Mouse (Mus musculus): ENCODE results near the gene Phf21a.
"Not testable (repeated sequence)": the region's sequence is repeated elsewhere in the genome, so short reads cannot be mapped to it uniquely, and the experiment has no call there.

Phf21a gene

DNA sequence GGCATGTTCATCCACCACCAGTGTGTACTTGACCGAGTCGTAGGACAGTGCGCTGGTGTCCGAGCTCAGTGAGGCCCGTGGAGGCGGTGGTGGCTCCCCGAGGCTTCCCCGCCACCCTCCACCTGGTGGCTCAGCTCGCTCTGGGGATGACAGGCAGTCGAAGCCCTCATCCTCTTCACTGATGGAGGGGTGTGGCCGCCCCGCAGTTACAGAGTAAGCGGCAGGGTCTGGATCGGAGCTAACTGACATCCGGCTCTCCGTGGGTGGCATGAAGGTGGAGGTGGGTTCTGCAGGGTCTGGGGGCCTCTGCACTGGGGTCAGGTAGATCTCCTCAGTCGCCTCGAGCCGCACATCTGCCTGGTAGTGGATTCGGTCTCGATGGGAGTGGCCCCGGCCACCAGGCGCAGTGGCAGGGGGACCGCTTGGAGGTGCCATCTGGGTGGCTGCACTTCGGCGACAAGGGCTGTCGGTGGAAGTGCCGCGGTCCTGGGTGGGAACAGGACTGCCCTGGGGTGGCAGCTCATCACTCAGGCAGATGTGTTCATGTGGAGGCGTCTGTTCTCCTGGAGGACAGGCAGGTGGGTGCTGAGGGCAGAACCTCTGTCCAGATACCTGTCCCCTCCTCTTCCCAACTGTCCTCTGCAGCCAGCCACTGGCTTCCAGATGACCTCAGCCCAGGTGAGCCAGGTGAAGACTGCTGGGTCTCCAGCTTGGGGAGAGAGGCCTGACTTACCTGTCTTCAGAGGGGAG lies 294.1 kb downstream of the Phf21a start:
- DNase-seq = no peak

DNA sequence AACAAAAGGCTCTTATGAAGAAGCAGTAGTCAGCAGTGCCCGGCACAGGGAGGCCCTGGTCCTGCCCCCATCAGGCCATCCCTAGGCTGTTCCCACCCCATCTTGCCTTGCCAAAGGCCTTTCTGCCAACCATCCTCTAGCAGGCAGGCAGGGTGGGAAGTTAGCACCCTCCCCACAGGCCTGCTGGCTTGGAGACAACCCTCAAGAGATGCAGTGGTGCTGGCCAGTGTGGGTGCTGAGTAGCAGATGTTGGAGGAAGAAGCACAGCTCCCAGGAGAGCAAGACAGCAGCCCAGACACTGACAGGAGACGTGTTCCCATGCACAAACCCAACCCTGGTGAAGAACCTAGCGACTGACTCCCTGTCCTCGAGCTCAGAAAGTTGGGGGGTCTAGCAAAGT lies 294.7 kb downstream of the Phf21a start:
- DNase-seq = no peak

DNA sequence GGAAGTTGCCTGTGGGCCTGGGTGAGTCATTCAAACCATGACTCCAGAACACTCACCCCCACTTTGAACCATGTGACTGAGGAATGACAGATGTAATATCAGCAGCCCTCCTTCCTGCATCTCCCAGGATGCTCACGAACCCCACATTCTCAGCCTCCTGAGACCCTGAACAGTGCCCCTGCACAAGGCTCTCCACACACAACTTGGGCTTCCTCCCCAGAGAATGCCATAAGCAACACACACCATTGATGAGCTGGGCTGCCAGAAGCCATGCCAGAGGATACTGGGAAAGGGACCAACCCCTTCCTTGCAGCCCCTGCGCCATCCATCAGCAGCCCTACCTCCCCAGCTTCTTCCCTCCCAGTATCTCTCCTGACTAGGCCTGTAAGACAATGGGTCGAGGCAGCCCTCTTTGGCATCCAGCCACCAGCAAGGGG lies 295.2 kb downstream of the Phf21a start:
- DNase-seq = no peak

DNA sequence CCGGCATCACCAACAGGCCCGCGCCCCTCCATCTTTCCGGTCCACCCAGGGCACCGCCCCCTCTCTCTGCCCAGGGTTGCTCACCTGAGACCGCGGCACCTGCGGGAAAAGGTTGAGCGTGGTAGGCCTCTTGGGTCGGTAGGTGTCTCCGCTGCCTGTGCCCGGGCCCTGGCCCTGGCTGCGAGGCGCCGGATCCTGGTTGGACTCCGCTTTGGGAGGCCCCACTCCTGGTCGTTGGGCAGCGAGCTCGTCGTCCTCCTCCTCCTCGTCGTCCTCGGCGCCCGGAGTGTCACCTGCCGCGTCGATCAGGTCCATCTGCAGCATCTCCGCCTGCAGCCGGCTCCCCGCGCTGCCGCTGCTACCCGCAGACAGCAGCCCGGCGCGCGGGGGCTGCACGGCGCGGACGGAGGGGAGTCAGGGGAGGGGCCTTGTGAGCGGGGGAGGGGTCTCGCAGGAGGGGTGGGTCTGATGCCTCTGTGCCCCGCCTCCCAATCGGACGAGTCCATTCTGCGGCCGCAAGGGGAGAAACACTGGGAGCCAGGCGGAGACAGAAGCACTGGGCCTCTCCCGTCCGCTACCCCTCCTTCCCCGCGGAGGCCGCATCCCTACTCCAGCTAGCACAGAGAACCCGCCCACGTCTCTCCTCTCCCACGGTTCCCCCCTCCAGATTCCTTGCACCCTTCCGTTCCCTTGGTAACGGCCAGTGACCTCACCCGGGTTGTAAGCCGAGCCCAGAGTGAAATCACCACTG lies 296.1 kb downstream of the Phf21a start:
- peak; percentile 85 for DNase-seq

DNA sequence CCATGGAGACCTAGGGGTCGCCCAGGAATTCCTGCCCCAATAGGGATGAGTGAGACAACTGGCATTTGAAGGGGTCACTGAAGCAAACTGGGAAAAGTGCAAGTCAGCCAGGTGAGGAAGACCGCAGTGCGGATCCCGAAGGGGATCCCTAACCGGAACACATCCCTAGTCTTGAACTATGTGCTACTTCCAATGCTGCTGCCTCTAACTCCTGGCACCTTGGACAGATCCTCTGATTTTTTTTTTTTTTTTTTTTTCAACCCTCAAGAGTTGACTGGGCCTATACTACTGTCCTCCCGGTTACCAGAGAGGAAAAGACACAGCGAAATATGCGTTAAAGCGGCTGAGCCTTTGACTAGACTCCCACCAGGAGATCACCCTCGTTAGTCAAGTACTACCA lies 296.7 kb downstream of the Phf21a start:
- no peak for DNase-seq

DNA sequence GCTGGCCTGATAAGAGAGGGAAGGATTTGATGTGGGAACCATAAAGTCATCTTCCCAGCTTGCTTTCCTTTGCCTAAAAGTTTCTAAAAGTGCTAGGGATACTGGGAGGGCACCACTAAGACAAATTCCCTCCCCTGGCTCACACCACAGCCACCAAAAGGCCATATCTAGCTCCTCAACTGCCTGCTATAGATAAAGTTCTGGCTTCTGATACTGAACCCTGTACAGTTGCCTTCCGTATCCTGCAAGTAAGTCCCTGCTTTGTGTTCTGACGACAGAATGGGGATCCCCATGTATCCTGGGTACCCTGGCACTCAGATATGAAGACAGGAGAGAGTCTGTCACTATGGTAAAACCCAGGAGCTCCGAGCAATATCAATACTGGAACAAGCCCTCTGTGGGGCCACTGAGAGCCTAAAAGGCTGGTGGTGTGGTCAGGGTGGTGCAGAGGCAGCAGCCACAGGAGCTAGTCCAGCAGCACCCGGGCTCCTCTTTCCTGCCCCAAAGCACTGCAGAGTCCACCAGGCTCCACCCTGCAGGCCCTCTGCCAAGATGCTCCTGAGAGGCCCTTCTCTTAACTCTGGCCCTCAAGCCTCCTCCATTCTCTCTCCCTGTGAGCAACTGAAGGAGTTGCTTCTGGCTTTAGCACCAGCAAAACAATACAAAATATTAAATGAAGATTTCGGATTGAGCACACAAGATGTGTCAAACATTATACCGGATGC lies 297.5 kb downstream of the Phf21a start:
- no peak for DNase-seq

DNA sequence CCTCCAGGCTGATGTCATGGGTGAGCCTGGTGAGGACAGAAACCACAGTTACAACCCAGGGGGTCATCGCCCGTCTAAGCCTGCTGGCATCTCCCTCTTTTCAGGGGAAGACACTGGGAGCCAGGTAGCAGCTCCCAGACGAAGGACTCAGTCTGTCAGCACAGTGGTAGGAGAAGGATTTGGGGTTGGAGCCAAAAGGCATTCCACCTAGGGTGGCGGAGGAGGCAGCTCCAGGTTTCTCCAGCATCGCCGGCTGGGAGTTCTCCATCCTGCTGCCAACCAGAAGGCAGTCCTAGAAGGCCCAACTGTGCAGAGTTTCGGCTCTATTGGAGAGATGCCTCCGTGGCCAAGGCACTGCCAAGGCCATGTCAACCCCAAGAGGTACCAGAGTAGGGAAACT lies 298.2 kb downstream of the Phf21a start:
- peak; percentile 59 for DNase-seq

DNA sequence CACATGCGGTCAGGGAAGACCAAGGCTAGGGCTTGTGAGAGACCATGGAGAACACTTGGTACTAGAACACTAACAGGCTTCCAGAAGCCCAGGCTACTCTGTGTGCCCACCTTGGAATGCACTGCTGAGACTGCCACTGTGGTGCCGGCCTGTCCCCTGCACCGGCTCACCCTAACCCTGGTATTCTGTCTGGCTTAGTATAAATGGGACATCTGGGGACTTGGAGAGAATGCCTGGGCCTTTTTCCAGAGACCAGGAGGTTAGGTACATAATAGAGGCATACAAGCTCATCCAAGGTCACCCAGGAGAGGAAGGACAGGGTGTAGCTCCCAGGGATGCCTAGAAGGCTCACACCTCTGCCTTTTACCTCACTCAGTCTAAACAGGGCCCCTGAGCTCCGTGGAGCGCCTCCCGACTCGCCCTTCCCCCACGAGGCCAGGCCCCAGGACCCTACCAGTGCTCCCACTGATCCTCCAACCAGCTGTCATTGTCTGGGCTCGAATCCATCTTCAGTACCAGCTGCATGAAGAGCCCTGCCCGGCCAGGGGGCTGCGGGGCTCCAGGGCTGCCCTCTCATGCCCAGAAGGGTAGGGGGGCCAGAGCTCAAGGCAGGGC lies 298.9 kb downstream of the Phf21a start:
- DNase-seq = no peak

DNA sequence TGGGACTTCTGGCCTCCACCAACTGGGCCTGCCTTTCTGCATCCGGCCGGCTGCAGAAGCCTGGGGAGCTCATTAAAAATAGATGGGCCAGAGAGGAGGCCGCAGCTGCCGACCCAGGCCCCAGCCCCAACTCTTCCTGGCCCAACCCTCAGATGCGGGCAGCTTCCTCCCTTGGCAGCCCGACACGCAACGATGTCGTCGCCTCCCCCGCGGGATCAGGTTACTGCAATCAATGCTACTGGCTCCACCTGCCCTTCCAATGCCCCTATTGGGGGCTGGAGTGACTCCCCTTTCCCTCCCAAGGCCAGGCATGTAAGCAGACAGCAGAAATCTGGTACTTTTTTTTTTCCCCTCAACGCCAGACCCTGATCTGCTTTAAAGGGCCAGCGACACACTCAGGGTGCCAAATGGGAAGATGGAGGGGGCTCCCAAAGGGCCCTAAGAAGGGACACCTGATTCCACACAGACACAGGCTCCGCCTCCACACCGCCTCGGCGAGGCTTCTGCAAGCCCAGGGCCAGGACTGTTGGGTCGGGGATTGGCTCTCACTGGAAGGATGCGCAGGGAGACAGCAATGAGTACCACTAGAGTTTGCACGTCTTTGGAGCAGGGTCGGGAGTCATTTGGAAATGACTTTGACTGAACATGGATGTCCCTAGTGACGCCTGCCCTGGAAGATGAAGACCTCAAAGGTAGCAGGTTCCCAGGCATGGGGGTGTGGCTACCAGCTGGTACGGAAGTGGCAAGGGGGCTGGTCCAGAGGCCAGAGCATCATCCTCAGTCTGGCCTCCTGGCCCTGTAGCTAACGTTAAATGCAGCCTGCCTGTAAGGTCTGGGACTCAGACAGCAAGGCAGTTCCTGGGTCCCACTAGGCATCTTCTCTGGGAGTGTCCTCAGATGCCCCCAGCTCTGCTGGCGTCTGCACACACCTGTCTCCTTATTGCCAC lies 299.7 kb downstream of the Phf21a start:
- DNase-seq = no peak

DNA sequence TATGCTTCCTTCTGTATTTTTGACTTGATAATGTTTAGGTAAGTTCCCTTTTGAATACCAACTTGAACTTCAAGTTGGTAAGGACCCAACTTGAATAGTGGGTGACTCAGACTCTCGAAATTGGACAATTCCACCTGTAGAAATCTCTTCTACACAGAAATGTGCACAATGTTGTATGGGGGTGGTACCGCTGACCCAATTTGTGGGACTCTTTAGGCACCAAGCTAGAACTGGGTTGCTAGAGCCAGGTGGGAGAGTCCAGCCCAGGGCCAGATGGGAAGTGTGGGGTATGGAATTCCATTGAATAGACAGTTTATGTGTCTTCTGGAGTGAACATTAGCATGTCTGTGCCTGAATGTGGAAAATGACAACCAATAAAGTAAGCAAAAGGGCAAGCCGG lies 302.6 kb downstream of the Phf21a start:
- no peak for DNase-seq

DNA sequence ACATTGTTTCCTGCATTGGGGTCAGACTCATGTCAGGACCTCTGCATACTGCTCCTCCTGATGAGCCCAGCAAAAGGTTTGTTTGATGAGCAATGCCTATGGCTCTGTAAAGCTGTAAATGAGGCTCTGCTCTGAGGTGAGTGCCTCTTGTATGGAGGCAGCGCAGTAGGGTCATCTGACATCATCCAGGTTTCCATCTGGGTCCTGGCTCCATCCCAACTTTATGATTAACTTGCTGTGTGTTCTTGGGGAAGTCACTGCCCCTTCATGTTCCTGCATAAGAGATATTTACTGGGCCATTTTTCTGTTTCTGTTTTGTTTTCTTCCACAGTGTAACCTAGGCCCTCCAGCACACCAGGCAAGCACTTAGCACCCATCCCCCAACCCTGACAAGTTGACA lies 304.5 kb downstream of the Phf21a start:
- DNase-seq = no peak

DNA sequence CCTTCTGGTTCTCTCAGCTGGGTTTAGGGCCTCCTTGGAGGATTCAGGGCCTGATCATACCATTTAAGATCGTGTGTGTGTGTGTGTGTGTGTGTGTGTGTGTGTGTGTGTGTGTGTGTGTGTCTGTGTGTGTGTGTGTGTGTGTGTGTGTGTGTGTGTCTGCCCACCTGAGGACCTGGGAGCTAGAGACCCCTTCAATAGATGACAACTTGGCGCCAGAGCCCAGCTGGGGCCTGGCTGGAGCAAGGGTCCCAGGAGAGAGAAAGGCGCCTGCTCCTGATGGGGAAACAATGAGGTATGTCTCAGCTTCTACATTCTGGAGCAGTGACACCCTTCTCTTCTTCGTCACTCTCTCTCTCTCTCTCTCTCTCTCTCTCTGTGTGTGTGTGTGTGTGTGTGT lies 307.0 kb downstream of the Phf21a start:
- DNase-seq = not testable (repeated sequence)

DNA sequence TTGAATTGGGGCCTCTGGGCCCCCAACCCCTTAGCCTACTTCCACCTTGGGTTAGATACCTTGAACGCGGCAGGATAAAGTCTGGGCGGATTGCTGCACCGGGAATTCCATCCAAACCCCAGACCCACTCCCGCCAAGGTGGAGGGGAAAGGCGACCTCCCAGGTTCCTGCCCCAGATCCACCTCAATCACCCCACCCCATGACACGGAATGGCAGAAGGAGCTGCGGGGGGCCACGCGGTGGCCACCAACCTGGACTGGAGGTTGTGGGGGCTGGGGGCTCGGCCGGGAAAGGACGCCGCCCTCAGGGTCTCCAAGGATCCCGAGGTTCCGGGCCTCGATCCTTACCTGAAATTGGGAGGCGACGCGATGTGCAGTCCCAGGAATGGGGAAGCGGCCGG lies 307.8 kb downstream of the Phf21a start:
- DNase-seq = peak; percentile 61

DNA sequence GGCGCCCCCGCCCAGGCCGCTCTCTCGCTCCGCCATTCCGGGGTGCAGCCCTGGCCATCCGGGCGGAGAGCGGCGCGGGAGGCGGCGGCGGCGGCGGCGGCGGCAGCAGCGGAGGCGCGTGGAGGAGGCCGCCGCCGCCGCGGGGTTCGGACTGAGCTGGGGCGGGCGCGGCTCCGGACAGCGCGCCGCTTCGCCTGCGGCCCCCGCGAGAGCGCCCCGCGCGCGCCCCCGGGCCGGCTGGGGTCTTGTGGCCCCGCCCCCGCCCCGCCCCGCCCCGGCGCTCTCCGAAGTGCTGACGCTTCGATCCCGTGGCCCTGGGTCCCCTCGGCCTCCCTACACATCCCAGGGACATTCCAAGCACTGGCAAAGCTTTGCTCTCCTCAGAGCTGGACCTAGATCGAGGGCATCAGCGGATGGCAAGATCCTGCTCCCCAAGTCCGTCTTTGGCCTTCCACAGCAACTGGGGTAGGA lies 308.2 kb downstream of the Phf21a start, which contains the start of gene Mapk8ip1:
Gene Mapk8ip1 (minus strand): TSS at position 173 of the 471 bp plus-strand sequence.
- DNase-seq = peak; percentile 62

DNA sequence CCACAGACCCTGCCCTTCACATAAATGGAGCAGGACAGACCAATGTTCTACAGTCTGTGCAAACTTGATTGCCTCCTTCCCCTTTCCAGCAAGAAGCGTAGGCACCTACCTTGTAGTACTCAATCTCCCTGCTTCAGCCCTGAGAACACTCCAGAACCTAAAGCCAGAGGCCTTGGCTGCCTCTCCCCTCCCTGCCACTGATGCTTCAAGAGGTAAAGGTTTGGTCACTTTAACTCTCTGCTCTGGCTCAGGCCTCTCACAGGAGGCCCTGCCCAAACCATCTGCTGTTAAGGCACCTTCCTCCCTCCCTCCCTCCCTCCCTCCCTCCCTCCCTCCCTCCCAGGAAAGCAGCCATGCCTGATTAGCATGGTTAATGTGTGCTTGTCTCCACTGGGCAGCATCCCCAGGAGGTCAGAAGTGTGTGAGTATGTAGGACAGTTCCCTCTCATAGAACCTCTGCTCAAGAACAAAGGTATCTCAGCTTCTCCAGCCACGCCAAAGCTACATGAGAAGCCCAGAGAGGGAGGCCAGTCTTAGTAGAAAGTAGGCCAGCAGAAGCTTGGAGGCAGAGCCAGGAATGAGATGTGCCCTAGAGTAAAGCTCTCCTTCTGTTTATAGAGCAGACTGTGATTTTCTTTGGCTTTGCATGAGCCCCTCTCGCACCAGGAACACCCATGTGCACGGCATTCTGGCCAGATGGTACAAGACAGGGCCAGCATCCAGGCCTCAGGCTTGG lies 309.8 kb downstream of the Phf21a start:
- DNase-seq = peak; percentile 82

DNA sequence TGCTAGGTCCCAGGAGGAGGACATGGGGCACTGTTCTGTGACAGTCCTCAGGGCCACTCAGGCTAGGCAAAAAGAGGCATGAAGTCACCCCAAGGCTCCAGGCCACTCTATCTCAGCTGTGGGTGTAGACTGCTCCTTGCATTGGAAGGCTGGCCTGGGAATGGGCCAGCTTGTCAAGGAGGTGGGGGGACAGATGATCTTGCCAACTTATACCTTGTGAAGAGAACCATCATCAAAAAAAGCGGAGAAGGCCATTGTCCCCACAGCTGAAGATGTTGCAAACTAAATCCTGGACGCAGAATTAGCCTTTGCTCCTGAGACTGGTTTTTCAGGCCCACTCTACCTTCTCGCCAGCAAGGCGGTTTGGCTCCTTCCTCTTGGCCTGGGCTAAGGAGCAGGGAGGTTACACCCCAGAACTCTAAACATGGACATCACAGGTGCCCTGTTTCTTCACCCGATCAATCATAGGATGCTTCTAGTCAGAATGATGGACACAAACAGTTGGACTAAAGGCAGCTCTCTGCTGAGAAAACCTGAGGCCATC lies 310.9 kb downstream of the Phf21a start:
- peak; percentile 35 for DNase-seq

DNA sequence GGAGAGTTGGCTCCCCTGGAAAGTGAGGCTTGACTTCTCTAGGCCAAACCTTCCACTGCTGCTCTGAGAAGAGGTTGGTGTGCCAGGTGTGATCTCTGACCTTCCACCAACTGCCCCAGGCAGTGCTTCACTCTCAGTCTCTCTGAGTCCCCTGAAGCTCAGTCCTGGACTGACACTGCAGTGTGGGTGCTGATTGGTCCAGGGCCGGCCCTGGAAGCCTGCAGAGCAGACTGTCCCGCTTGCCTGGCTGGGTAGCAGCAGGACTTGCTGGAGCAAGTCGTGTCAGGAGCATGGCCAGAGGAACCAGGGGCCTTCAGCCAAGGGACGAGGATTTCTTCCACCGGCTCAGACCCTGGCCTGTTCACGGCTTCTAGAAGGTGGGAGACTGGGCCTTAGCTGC lies 311.8 kb downstream of the Phf21a start:
- DNase-seq = peak; percentile 31

DNA sequence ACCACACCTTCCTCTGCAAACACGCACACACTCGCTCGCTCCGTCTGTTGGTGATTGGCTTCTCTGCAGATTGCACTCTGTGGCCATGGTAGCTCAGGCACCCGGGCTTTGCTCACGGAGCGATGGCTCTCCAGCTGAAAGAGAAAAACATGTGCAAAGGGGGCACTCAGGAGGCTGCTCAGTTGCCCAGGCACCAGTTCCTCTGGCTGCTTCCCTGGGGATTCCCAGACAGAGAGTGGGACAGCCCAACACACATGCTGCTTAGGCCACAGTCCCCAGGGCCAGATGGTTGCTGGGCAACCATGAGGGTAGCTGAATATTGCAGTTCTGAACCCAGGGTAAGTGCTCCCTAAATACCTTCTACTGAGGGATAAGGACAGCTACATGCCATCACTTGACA lies 312.8 kb downstream of the Phf21a start:
- peak; percentile 24 for DNase-seq

DNA sequence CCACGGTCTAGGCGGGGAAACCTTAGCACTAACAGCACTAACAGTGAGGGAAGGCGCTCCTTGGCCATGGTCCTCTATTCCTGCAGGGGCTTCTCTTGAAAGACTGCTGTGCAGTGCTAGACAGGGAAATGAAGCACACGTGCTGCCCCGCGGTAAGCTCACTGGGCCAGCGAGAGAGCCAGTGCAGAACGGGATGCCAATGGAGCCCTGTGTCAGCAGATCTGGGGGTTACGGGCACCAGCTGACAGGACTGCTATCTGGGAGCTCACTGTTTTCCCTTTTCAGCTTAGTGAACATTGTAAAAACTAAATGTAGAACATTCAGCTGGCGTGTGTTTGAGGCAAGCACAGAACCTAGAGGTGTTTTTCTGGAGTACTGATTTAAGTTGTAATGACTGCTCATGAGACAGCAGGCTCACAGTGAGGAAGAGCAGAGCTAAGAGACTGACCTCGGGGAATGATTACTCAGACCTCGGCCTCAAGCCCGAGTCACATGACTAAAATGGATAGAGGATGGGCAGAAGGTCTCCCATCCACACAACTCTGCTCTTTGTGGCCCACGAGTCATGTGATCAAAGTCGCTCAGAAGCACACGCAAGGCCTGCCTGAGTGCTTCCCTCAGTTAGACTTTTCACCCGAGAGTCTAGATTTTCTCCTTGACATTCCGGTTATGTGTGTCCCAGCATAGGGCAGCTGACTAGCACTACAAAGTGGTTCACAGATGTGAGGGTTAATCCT lies 315.6 kb downstream of the Phf21a start:
- no peak for DNase-seq

DNA sequence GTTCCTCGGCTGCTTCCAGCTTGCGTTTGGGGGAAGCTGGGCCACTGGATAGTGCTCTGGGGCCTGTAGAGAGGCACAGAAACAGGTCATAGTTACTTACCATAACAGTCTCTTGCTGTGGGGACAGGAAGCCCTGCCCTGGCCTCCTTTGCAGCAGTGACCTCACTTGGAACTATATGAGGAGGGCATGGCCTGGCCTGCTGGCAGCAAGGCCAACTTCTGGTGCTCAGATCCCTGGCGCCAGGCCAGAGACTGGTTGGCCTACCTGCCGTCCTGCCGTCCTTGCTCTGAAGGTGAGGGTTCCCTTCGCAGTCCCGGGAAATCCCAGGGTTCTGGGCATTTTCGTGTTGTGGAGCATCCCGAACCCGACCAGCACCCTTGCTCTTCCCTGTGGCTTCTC lies 318.8 kb downstream of the Phf21a start:
- DNase-seq = peak; percentile 75
